Mouse (Mus musculus) heart, adult 2 months (tissue): Measurements from ENCODE around the gene Hacd3.
"Not testable (repeated sequence)": the region's sequence is repeated elsewhere in the genome, so short reads cannot be mapped to it uniquely, and the experiment has no call there.

Source experiments
- CTCF ChIP-seq: fragments of 200-600 bp; IDR thresholded peaks from 2 replicates; pipeline ENCODE4 v1.8.1; 2022; ENCODE audit warnings: antibody characterized with exemption, mild to moderate bottlenecking, moderate library complexity
- EP300 ChIP-seq: fragments of 200-500 bp; IDR thresholded peaks from 2 replicates; pipeline ENCODE4 v1.6.1; 2011; ENCODE audit warnings: low read depth, low read length, control low read depth; ENCODE audit not compliant: insufficient read depth
- POLR2A ChIP-seq: fragments of 200-500 bp; IDR thresholded peaks from 2 replicates; pipeline ENCODE4 v1.6.1; 2011; ENCODE audit warnings: mild to moderate bottlenecking, low read depth, low read length, control low read depth; ENCODE audit not compliant: insufficient read depth

- TF ChIP-seq CTCF: peak; percentile 55
- not testable (repeated sequence) for TF ChIP-seq POLR2A, EP300
Measured at GRCm38 (mm10) chr9:64995464-64995863, 26.0 kb downstream of the Hacd3 start.
